Mouse (Mus musculus) Muller cell, postnatal 12 days (primary cell): ENCODE data around the gene Arhgef7.

Experiments
- DNase-seq: peaks from one replicate; pipeline ENCODE4 v3.0.0-alpha.2; 2015; ENCODE audit errors: inconsistent ontology term

The Arhgef7 gene

DNA sequence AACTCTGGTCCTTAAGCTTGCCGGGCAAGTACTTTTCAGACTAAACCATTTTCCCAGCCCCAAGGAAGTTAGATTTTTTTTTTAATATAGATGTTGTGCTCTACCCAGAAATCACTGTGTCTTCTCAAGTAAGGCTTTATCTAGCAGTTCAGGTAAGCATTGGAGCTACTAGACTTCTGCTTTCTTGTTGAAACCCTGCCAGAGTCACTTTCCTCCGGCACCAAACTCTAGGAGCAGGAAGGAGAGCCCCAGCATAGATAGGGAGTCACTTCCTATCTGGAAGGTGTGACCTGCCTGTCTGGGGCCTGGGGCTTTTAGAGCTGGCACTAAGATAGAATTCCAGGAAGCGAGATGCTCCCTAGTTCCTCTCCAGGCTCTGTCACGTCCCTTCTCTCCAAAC, 10.3 kb upstream of the Arhgef7 start:
- no peak for DNase-seq

DNA sequence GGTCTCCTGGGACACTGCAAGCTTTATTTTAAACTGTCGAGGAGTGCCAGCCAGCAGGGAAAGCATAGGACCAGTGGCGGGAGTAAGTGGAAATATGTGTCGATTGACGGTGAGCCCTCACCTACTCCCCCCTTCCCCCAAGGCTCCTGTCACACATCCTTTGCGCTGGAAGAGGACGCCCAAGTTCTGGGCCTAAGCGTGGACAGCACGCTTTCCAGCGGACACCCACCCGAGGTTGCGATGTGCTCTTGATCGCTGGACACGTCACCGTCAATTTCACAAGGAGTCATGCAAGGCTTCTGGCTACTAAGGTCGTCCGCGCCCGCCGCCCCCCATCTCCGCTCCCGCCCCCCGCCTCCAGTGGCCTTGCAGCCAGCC, 259 bp upstream of the Arhgef7 start:
- no peak for DNase-seq

DNA sequence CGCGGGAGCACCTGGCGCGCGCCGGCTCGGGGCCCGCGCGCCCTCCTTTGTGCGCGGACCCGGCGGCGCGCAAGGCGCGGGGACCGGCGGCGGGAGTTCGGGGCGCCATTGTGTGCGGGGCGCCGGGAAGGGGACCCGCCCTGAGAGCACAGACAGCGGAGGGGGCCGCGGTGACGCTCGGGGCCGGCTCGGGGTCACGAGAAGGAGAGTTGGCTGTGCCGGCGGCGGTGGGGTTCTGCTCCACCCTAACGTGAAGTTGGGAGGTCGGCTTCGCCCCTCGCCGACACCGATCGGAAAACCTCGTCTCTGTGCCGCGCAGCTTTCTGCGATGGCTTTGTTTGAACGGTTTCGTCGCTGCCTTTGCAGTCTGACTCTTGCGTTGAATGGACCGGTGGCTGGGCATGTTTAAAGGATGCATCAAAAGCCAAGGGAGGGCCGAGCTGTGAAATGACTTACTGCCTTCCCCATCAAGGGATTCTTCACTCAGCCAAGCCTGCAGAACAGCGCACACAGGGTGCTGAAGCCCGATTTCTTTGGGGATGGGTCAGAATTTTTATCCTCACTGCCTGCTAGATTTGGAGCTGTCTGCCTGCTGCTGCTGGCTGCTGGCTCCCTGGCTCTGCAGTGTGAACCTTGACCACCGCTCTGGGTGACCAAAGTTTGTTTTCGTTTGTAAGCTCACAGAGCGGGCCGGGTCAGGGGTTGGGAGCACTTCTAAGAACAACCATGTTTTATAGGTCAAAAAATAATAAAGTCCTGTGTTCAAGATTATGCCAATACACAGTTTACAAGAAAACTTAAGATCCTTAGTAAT, 1.2 kb downstream of the Arhgef7 start:
- peak; percentile 38 for DNase-seq

DNA sequence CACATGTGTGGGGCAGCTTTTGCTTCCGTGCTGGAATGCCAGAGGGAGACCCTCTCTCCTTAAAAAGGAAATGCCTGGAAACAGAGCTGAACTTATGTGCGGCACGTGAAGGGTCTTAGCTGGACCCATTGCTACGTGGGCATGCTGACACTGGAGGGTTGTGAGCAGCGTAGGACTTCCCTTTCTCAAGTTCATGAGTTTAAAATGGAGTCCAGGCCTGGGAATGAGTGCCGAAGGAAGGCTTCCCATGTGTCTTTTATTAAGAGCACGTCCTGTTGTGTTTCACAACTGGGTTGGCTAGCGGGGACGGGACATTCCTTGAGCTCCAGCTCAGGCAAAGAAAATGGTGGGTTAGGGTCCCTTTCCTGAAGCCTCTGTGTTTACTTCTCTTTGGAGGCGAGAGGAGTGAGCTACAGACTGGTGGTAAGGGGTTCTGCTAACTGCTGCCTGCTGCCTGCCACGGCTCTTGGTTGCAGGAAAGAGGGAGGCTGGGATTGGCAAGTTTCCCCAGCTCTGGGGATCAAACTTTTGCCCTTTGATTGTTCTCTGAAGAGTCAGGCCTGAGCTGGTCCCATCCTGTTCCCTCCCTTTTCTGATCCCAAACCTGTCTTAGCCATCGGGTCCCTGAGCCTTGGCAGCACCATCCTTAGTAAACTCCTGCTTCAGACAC, 2.9 kb downstream of the Arhgef7 start:
- no peak for DNase-seq

DNA sequence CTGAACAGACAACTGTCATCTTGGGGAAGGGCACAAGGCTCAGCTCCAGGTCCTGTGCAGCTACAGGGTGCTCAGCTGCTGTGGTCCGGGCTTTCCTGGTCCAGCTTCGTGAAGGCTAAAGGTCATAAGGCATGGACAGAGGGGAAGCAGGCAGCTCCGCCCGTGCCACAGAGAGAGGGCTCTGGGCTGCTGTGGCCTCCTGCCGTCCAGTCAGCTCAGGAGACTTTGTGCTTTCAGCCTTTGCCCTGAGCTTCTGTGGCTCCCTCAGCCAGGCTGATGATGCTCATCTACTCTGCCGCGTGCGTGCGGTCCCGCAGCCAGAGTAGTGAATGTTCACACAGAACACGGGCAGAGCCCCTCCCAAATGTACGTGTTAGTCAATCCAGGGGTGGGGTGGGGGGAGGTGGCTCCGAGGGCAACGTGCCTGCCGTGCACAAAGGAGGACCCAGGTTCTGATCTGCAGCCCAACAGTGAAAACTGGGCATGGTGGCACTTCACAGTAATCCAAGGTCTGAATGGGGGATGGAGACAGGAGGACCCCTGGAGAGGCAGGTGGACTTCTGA, 8.2 kb downstream of the Arhgef7 start:
- no peak for DNase-seq

DNA sequence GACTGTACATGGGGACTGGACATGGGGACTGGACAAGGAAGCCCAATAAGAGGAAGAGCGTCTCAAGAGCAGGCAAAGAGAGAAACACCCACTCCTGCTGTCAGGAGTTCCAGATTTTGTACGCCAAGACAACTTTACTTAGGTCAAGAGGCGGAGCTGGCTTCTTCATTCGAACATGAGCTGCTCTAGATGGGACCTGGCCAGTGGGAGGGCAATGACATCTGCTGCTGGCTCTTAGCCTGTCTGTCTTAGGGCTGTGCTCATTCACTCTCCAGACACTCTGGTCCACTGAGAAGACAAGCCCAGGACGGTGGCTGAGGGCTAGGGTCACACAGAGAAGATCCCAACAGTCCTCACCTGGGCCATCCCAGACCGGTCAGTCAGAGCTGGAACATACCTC, 9.6 kb downstream of the Arhgef7 start:
- no peak for DNase-seq

DNA sequence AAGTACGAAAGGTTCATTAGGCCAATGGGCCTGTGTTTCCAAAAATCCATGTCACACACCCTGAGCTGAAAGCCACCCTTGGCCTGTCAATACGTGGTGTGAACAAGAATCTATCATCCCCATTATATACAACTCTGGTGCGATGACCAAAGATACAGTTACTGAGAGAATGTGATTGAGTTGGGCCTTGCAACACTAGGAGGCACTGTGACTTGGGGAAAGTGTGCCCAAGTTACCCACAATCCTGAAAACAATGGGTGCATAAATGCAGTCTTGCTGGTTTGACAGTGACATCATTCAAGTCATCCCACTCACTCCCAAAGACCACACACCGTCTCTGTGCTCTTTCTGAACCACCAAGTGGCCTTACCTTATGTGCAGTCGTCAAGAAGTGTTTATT, 11.6 kb downstream of the Arhgef7 start:
- DNase-seq = no peak

DNA sequence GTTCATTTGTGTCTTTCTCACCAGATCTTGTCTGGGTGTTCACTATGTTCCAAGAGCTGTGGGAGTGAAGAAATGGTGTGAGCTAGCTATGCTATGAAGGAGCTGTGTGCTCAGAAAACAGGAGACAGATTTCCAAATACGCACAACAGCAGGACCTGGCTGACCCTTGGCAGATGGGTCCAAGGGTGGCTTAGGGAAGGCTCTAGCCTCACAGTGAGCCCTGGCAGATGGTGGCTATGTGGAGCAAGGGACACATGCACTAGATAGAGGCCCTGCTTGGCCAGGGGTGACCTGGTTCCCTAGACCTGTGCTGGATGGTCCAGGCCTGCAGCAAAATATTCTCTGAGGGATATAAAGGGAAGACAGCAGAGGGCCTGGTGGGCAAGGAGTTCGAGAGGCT, 13.3 kb downstream of the Arhgef7 start:
- DNase-seq = no peak

DNA sequence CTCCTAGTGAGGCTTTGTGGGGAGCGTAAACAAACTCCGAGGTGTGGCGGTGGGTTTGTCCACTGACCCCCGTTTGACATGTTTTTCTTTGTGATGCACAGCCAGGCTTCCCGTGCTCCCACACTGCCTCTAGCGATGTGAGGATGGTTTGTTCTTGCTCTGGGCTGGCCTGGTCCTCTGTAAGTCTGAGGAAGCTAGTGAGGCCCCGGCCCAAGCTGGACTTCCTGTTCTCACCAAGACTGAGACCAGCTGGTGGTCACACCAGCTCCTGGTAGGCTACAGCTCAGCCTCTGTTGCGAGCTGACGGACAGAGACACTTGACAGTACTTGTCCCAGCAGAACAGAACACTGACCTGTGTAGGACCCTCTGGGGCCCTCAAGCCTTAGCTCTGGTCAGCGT, 16.1 kb downstream of the Arhgef7 start:
- no peak for DNase-seq

DNA sequence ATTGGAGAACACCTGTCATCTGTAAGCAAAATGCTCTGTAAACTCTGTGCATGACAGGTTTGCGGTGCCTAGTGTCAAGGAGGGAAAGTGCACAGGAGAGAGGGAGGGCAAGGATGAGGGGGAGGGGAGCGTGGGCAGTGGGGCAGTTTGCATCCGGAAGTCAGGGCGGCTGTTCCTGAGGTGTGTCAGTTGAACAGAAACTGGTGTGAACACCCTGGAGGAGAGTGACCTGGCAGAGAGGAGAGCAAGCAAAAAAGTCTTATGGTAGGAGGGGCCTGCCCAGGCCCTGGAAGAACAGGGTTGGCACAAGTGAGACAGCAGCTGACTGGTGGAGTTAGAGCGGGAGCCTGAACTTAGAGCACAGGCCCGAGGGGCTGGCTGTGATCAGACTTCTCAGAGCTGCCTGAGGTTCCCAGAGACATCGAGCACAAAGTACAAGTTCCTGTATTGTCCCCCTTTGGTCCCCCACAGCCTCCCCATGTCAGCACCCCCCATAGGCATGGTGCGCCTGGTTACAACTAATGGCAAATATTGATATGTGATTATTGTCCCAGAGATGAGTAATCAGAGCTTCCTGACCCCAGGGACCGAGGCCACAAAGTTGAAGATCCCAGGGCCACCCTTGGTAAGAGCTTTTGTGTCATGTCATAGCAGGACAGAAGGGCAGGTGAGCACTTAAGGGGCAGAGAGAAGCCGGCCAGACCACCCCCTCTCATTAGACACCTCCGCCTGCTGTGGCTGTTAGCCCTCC, 19.5 kb downstream of the Arhgef7 start:
- DNase-seq = no peak

DNA sequence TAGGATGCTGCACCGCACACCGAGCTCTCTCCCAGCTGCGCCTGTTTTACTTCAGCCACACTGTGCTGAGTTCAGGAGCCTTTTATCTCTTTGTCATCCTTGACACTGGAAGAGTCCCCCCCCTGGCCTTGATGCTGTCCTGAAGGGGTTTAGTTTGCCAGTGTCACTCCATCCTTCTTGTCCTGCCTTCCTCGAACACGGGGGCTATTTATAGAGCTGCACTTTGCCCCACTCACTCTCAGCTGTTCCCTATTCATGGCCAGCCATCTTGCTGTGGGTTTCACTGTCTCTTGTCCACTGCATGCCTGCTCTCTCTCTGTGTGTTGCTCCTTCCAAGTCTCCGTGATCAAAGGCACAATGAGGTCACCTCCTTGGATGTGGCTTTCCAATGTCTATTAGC, 22.0 kb downstream of the Arhgef7 start:
- DNase-seq = no peak

DNA sequence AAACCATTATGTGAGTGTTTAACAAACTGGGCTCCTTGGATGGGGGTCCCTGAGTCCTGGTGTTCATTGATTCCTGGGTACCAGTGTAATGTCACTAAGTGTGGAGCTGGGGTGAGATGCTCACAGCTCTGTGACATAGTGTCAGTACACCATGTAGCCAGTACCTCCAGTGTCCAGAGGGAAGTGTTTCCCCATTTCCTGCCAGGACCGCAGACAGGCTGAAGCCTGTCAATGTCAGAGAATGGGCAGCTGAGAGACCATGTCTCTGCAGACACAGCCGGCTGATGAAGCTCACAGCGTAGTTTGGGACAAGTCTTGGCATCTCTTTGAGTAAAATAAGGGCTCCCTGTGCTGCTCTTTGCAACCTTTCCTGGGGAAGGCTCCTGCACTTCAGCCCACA, 24.8 kb downstream of the Arhgef7 start:
- DNase-seq = no peak

DNA sequence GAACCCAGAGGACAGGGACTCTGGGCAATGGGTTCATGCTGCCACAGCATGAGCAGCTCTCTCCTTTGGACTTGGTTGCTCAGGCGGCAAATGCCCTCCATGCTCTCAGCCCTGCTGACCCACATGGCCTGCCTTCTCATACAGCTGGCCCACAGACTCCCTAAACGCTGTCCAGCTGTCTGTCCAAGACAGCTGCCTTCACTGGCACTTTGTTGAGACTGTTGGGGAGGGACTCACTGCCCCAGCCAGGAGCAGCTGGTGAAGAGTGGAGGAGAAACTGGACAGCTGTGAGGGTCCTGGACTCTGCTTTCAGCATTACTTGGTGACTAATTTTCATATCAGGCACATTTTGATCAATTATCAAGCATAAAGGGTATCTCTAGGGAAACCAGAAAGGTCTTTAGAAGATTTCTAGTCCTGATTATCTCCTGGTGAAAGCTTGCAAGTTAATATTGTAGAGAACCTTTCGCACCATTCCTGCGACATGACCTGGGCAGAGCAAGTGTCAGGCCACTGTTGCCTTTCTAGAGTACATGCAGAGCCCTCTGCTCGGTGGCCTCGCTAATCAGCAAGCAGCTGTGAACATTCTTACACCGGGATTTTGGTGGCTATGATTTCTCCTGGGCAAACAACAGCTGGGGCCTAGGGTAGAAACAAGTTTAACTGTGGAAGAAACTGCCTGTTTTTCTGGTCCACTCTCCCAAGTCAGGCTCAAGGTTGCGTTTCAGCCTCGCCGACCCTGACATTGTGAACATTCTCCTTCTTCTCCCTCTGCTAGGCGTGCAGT, 25.8 kb downstream of the Arhgef7 start:
- DNase-seq = no peak

DNA sequence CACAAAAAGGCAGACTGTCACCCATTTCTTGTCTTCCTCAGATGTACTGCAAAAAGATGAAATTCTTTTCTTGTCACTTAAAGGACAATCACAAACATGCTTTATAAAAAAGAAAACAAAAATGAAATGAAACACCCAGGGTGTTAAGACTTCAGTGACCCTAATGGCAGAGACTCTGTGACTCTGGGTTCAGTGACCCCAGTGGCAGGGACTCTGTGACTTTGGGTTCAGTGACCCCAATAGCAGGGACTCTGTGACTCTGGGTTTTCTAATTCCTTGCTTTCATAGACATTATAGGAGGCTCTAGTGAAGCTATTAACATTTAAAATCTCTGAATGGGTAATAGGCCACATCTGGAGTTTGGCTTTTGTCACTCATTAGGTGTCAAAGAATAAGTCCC, 27.2 kb downstream of the Arhgef7 start:
- no peak for DNase-seq

DNA sequence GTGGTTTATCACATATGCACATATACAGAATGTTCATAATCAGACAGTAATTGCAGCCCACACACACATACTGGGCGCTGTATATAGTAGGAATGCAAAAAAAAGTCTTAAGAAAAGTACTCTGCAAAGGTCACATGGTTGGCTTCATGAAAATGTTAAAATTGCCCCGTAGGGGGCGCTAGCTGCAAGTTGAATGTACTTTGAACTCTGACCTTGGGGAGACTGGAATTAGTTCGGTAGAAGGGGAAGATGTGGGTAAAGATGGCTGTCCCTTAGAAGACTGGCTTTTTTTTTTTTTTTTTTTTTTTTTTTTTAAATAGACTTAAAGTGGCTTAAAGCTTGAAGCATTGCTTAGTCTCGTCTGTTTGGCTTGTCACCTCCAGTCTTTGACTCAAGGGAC, 28.4 kb downstream of the Arhgef7 start:
- DNase-seq = peak; percentile 53

DNA sequence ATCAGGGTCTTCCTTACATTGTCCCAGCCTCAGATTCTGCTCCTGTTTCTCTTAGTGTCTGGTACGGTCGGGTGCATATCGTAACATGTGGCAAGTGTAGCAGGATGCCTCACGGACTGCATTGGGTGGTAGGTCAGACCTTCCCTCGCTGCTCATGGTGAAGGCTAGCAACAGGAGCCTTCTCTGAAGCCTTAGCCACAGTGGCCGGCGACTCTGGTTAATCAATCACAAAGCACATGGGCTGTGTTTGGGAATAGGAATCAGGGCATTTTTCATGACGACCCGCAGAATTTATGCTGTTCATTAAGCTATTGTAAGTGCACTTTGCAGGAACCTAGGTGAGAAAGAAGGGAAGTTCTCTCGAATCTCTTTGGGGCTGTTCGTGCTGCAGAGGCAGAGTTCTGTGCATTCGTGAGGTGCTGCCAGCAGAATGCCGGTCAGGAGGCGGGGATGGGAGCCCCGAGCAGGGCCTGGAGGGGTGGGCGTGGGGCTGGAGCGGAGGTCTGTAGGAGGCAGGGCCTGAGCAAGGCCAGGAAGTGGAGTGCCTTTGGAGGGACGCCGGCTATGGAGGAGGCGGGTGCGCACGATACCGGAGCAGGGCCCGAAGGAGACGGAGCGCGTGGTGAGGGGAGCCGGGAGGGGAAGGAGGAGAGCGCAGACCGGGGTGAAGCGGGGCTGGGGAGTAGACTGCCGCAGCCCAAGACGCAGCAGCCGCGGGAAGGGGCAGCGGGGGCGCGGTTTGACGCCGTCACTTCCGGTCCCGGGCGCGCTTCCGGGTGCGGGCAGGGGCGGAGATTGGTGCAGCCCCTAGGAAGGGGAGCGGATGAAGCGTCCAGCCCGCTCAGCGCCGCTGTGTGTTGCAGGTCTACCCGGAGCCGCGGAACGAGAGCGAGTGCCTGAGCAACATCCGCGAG, 30.3 kb downstream of the Arhgef7 start:
- DNase-seq = peak; percentile 94

DNA sequence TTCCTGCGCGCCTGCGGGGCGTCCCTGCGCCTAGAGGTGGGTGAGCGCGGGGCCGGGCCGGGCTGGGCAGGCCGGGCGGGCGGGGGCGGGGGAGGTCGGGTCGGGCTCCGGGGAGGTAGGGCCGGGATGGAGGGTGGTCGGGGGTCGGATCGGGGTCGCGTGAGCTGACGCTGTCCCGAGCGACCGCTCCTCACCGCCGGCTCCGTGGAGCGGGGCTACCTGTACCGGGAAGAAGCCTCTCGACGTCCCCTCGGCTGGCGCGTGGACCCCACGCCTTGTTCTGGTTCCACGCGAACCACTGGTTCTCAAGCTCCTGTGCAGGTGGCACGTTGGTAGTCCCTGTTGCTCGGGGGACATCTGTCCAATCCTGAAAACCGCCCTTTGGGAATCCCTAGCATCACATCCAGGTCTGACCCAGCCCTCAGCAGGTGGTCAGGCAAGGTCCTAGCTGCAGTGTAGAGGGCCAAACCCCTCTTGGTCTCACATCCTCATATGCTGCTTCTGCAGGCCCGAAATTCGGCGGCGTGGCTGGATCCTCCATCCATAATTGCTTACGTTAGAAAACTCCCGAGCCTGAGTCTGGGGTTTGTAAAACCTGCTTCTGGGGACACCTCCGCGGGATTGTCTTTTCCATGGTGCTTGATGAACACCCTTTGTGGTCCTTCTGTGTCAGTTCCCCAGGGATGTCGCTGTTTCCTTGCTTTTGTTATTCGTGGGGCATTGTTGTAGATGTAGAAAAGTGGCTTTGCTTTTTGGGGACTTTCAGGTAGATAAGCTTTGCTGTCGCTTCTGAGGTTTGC, 31.2 kb downstream of the Arhgef7 start:
- DNase-seq = peak; percentile 11

DNA sequence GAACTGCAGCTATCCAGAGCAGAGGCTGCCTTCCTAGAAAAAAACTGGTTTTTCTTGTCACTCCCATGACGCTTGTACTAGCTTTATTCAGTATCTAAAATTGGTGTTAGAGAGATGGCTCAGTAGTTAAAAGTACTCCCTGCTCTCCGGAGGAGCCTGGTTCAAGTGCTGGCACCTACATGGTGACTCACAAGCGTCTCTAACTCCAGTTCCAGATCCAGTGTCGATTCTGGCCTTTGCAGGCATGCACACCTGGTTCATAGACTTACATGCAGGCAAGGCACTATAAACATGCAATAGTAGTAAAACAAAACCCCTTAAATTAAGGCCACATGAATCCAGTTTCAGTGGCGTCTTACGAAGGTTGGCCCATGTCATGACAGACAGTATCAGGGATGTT, 34.0 kb downstream of the Arhgef7 start:
- no peak for DNase-seq

DNA sequence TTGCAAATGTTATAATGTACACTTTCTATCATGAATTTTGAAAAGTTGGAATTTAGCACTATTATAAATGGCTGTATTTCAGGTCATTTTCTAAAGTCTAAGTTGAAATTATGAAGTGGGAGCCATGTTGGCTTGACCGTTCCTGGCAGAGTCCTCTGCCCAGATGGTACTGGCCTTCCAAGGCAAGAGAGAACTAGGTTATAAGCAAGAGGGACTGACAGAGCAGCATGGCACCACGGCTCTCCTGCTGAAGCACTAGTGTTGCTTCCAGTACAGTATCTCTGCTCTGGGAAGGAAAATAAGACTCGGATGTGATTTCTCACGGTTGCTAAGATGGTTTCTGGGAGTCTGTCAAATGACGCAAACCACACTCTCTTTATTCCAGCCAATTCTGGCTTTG, 34.5 kb downstream of the Arhgef7 start:
- DNase-seq = no peak

DNA sequence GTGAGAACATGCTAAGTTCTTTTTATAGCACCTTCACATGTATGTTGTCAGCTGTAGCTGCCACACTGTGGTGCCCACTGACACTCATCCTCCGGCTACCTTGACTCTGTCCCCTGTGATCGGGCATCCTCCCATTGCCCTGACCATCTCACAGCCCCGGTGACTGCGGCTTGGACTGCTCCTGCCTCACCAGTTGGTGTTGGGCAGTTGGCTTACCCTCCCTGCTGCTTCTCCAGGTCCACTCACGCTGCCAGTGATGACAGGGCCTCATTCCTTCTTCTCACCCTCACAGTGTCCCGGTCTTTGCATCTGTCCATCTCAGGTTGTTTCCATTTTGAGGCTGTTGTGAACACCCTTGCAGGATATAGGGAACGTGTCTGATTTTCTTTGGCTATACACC, 35.3 kb downstream of the Arhgef7 start:
- DNase-seq = no peak
